Mouse (Mus musculus) E14TG2a.4 (cell line): ENCODE measurements around the gene Tfap2b.

ENCODE experiments used
- CTCF ChIP-seq: conservative IDR thresholded peaks from 2 replicates; pipeline ENCODE4 v1.5.1; 2014; ENCODE audit warnings: low read length
- NANOG ChIP-seq: IDR thresholded peaks from 2 replicates; pipeline ENCODE4 v1.6.1; 2014; ENCODE audit warnings: borderline replicate concordance, low read length, mixed read lengths
- POU5F1 ChIP-seq: IDR thresholded peaks from 2 replicates; pipeline ENCODE4 v1.6.1; 2014; ENCODE audit warnings: low read length, borderline replicate concordance

DNA sequence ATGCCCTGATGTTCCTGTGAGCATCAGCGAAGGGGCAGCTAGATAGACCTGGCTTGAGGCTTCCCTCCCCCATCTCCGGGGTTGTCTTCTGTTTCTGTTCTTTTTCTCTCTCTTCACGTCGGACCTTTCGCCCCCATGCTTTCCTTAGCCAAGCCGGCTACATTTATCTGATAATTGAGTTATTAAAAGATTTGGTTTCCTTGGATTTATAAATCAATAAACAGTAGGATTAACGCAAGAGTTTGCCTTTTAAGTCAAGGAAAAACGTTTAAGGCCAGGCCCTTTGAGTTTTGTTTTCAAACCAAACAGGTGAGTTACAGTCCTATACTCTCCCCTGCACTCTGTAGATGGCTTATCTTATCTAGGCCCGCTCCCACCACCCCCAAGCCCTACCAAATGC, 28.3 kb downstream of the Tfap2b start:
- no peak for TF ChIP-seq CTCF
- TF ChIP-seq NANOG, result no peak
- no peak for TF ChIP-seq POU5F1
